16 mouse cellular contexts compared by ENCODE assay signal in the genomic region with DNA sequence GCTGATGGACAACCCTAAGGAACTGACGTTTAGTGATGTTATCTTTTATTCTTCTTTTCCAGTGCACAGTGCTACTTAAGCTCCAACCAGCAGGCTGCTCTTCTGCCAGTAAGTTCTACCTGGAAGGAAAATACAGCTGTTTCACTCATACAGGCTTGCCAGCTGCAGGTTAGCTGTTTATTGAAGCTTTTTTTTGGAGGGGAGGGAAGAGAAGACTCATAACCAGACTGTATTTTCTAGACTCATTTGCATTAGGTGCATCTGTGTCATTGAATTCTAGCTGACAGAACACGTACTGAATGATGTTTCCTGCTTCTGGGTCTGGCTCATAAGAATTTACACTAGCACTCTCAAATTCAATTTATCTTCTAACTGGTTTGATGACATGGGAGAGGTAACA.
"Had no signal": no experiment of that assay in that cellular context is flagged by ENCODE, and none has a peak within 500 bp of the region (broad histone marks: within the 10 kb centered on the region; RNA-seq: fewer than 3 reads in every experiment).

No protein-coding gene starts in this region.

- H3K9me3 ChIP-seq: neural tube, embryonic 13.5 days; neural tube, embryonic 15.5 days; stomach, embryonic 15.5 days had no signal

- H3K36me3 ChIP-seq: neural tube, embryonic 13.5 days; neural tube, embryonic 15.5 days; stomach, embryonic 15.5 days had no signal

- H3K27ac ChIP-seq: neural tube, embryonic 13.5 days; neural tube, embryonic 15.5 days; stomach, embryonic 15.5 days; stomach, postnatal 0 days had no signal

- H3K4me2 ChIP-seq: neural tube, embryonic 13.5 days; neural tube, embryonic 15.5 days; stomach, embryonic 15.5 days had no signal

- H3K4me1 ChIP-seq: stomach, embryonic 15.5 days had no signal

- DNase-seq: retina, postnatal 1 day; right cerebral cortex, adult 18-20 months; right cerebral cortex, postnatal 14 days; right cerebral cortex, postnatal 25 days; right cerebral cortex, postnatal 4 days; spleen, adult 18-20 months; thymus, adult 18-20 months; thymus, adult 2 months; thymus, postnatal 14 days; thymus, postnatal 25 days; thymus, postnatal 36 days; thymus, postnatal 4 days had no signal

- H3K4me3 ChIP-seq: neural tube, embryonic 13.5 days; neural tube, embryonic 15.5 days; stomach, embryonic 15.5 days had no signal

- H3K27me3 ChIP-seq: neural tube, embryonic 13.5 days; neural tube, embryonic 15.5 days; stomach, embryonic 15.5 days had no signal

- H3K9ac ChIP-seq: neural tube, embryonic 13.5 days; neural tube, embryonic 15.5 days; stomach, embryonic 15.5 days had no signal
